Mouse (Mus musculus): ENCODE measurements at regions not wholly inside any gene's neighbourhood (a gene's known extent, or its start where the extent isn't known, plus 50 kb on each side); places are given as distances from the start of the nearest gene placed in this dataset.

DNA sequence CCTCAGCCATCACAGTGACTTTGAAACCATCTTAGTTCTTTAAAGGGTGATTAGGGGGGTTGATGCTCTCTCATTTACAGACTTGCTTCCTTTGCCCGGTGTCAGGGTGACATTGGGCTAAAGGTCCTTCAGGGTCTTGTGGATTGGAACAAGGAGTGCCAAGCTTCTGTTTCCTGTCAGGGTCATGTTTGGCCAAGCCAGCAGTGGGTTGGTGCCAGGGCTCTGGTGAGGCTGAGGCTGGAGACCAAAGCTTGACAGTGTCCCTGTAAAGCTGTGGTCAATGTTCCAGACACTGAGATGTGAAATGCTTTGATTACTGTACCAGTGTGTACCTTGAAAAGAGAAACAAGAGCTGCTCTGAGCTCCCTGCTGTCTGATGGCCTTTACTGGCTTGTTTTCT is 150.8 kb upstream of the Fam3c start:
- no peak for TF ChIP-seq EP300 (IDR thresholded peaks at IDR 0.05; ENCODE audit: insufficient read depth, low read depth, low read length)
- TF ChIP-seq POLR2A (IDR thresholded peaks at IDR 0.05; ENCODE audit: insufficient read depth, low read depth, low read length), result no peak

All from heart, adult 2 months (tissue).